Mouse (Mus musculus) G1E (cell line): ENCODE measurements around the gene Cd302. TPM values are rescaled to one million over a fixed set of nuclear protein-coding genes. Genes with fewer than 3 reads are reported as not detected.

Experiments used
- ATAC-seq: 2 replicates; pipeline ENCODE4 v1.8.0; 2016; ENCODE audit warnings: mild to moderate bottlenecking; ENCODE audit not compliant: insufficient number of reproducible peaks, poor library complexity, low FRiP score, severe bottlenecking; ENCODE audit errors: extremely low read depth
- DNase-seq: peaks from one replicate; pipeline ENCODE4 v3.0.0; 2012; ENCODE audit warnings: low spot score
- H3K27me3 ChIP-seq: 2 replicates; pipeline ENCODE4 v1.6.1; 2012; ENCODE audit warnings: mild to moderate bottlenecking, low read length, inconsistent platforms; ENCODE audit not compliant: insufficient read depth
- H3K36me3 ChIP-seq: replicated peaks from 2 replicates; pipeline ENCODE3; 2012; ENCODE audit warnings: mild to moderate bottlenecking, inconsistent platforms
- H3K4me1 ChIP-seq: 2 replicates; pipeline ENCODE4 v1.6.1; 2012; ENCODE audit warnings: low read depth, low read length, inconsistent platforms, mixed read lengths; ENCODE audit not compliant: insufficient read depth
- H3K4me3 ChIP-seq: 2 replicates; pipeline ENCODE4 v1.5.1; 2012; ENCODE audit warnings: low read depth, mild to moderate bottlenecking, inconsistent platforms, low read length, moderate library complexity, mixed read lengths
- H3K9me3 ChIP-seq: replicated peaks from 2 replicates; pipeline ENCODE4 v1.6.1; 2012; ENCODE audit warnings: inconsistent platforms
- CTCF ChIP-seq: IDR thresholded peaks from 2 replicates; pipeline ENCODE4 v1.5.1; 2012; ENCODE audit warnings: low read depth, low read length, inconsistent platforms, mixed read lengths
- GATA1 ChIP-seq: IDR thresholded peaks from 2 replicates; pipeline ENCODE4 v1.6.1; 2012; ENCODE audit warnings: borderline replicate concordance, low read length, inconsistent platforms, mixed read lengths
- GATA2 ChIP-seq: IDR thresholded peaks from 2 replicates; pipeline ENCODE4 v1.6.1; 2012; ENCODE audit warnings: low read depth, low read length, inconsistent platforms, borderline replicate concordance
- POLR2AphosphoS5 ChIP-seq: IDR thresholded peaks from 2 replicates; pipeline ENCODE4 v1.6.1; 2012; ENCODE audit warnings: low read depth, low read length, inconsistent platforms; ENCODE audit not compliant: insufficient replicate concordance
- TAL1 ChIP-seq: conservative IDR thresholded peaks from 2 replicates; pipeline ENCODE4 v1.6.1; 2012; ENCODE audit warnings: low read depth, low read length, inconsistent platforms, mixed read lengths
- polyA plus RNA-seq: library from polyadenylated mRNA; stranded (reverse); fragments of >175 nt; gene quantifications from 2 replicates; pipeline ENCODE4 v1.2.3, GENCODE M21; 2012
- total RNA-seq, 2 experiments: library from RNA; stranded (forward) in 1 of 2; stranded (reverse) in 1 of 2; fragments of 200-1000 nt in 1 of 2; fragments of >200 nt in 1 of 2; fragmentation: Nextera tagmentation in 1 of 2; gene quantifications; 2 replicates each; pipeline ENCODE4 v1.2.3; 2014 to 2017

The Cd302 gene
- total and polyA plus RNA-seq, 3 experiments: not detected

GRCm38 (mm10) chr2:60214683-60215082 lies 69.6 kb downstream of the Cd302 start:
- no peak overlapping the region for H3K4me3 ChIP-seq
- H3K4me1 ChIP-seq: peaks cover 58% of the 10 kb centered on the region
- H3K9me3 ChIP-seq: 0 out of 2 replicates have a peak, but pooled peaks cover 3% of the 10 kb centered on the region
- TF ChIP-seq GATA1 (no peak), TAL1 (no peak), CTCF (no peak), POLR2AphosphoS5 (no peak), GATA2 (no peak)
- ATAC-seq (no peak), DNase-seq (no peak)
- H3K27me3 ChIP-seq: no peaks in the 10 kb centered on the region
- H3K36me3 ChIP-seq: peaks cover 61% of the 10 kb centered on the region

- ATAC-seq: no peak
- Histone ChIP-seq H3K4me1 (peaks cover 60% of the 10 kb centered on the region), H3K36me3 (peaks cover 57% of the 10 kb centered on the region), H3K27me3 (no peaks in the 10 kb centered on the region), H3K9me3 (0 out of 2 replicates have a peak, but pooled peaks cover 3% of the 10 kb centered on the region), H3K4me3 (no peak overlapping the region)
- no peak for TF ChIP-seq GATA2
- no peak for TF ChIP-seq POLR2AphosphoS5
- no peak for TF ChIP-seq GATA1
- no peak for TF ChIP-seq CTCF
- no peak for TF ChIP-seq TAL1
- DNase-seq: no peak
These were observed 71.8 kb downstream of the Cd302 start for GRCm38 (mm10) chr2:60212488-60212887.

- Histone ChIP-seq H3K27me3 (no peaks in the 10 kb centered on the region), H3K4me1 (peaks cover 49% of the 10 kb centered on the region), H3K36me3 (peaks cover 55% of the 10 kb centered on the region), H3K9me3 (0 out of 2 replicates have a peak, but pooled peaks cover 3% of the 10 kb centered on the region), H3K4me3 (peak overlapping the region; percentile 84)
- no peak for TF ChIP-seq POLR2AphosphoS5
- TF ChIP-seq GATA1: no peak
- no peak for TF ChIP-seq GATA2
- no peak for TF ChIP-seq CTCF
- TF ChIP-seq TAL1: no peak
- ATAC-seq (no peak), DNase-seq (no peak)
These were observed 73.5 kb downstream of the Cd302 start for GRCm38 (mm10) chr2:60210821-60211220.

GRCm38 (mm10) chr2:60209703-60210651 lies 74.3 kb downstream of the Cd302 start, which contains the start of the genes Baz2b and March7:
Baz2b (minus strand) TSS chr2:60209839.
March7 (plus strand) TSS chr2:60209887.
- TF ChIP-seq CTCF (no peak), TAL1 (no peak), POLR2AphosphoS5 (no peak), GATA1 (no peak), GATA2 (no peak)
- H3K27me3 ChIP-seq: no peaks in the 10 kb centered on the region
- H3K9me3 ChIP-seq: 0 out of 2 replicates have a peak, but pooled peaks cover 3% of the 10 kb centered on the region
- H3K4me1 ChIP-seq: peaks cover 44% of the 10 kb centered on the region
- DNase-seq (peak; percentile 92), ATAC-seq (peak; percentile 36; the same call in 1 of the 2 replicates)
- peaks cover 56% of the 10 kb centered on the region for H3K36me3 ChIP-seq
- peak within 1 kb of the TSS; percentile 84 for H3K4me3 ChIP-seq

- no peak; the same call in 1 of the 2 replicates for ATAC-seq
These were observed 75.1 kb downstream of the Cd302 start for GRCm38 (mm10) chr2:60209122-60209611.

GRCm38 (mm10) chr2:60205795-60206194 lies 78.5 kb downstream of the Cd302 start:
- DNase-seq (no peak), ATAC-seq (no peak)
- Histone ChIP-seq H3K36me3 (peaks cover 36% of the 10 kb centered on the region), H3K27me3 (no peaks in the 10 kb centered on the region), H3K4me1 (peaks cover 33% of the 10 kb centered on the region), H3K9me3 (no peaks in the 10 kb centered on the region), H3K4me3 (no peak overlapping the region)
- TF ChIP-seq POLR2AphosphoS5: no peak
- no peak for TF ChIP-seq GATA1
- no peak for TF ChIP-seq GATA2
- TF ChIP-seq CTCF: no peak
- TF ChIP-seq TAL1: no peak

More at GRCm38 (mm10) chr2:60209122-60209611, 75.1 kb downstream of the Cd302 start:
- peak; percentile 18 for DNase-seq
- H3K27me3 ChIP-seq: no peaks in the 10 kb centered on the region
- H3K4me1 ChIP-seq: peaks cover 49% of the 10 kb centered on the region
- TF ChIP-seq CTCF: no peak
- TF ChIP-seq POLR2AphosphoS5: no peak
- no peak for TF ChIP-seq GATA2
- TF ChIP-seq GATA1: no peak
- no peak for TF ChIP-seq TAL1
- 0 out of 2 replicates have a peak, but pooled peaks cover 3% of the 10 kb centered on the region for H3K9me3 ChIP-seq
- H3K4me3 ChIP-seq: peak overlapping the region; percentile 84
- peaks cover 58% of the 10 kb centered on the region for H3K36me3 ChIP-seq
